Mouse (Mus musculus) adrenal gland, adult 2 months (tissue): ENCODE results near the gene Rnf150. TPM values are rescaled to one million over a fixed set of nuclear protein-coding genes. Genes with fewer than 3 reads are reported as not detected.

Experiments used
- DNase-seq: peaks from one replicate; pipeline ENCODE4 v3.0.0; 2021
- polyA plus RNA-seq: library from polyadenylated mRNA; depleted of rRNA; stranded (reverse); fragments of >200 nt; gene quantifications from 2 replicates; pipeline ENCODE4 v1.2.3, GENCODE M21; 2012
- total RNA-seq, 2 experiments: library from RNA; stranded (reverse); gene quantifications; 2 replicates each; pipeline ENCODE4 v1.2.3; 2021

The Rnf150 gene
- total and polyA plus RNA-seq, 3 experiments: 3.4 to 14.8 (median 13.5) TPM

- peak; percentile 23 for DNase-seq
Observed at GRCm38 (mm10) chr8:82943223-82944006, 80.3 kb downstream of the Rnf150 start.

DNA sequence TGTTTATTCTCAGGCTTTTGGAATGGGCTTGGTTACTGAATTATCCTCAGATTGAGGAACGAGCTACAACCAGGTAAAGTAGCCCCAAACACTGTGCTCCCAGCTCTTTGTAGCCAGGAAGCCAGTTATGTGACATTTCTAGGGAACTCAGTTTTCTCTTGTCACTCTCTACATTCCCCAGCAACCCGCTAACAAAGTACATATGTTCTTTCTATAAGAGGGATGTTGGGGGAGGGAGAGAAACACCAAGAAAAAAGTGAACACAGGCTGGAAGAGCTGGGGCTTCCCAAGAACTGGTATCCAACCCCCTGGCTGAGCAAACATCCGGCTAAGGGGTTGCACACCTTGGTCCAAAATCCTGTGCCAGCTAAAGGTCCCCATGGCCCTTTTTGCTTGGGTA, 82.7 kb downstream of the Rnf150 start:
- no peak for DNase-seq

- DNase-seq: no peak
Observed at GRCm38 (mm10) chr8:82946658-82947057, 83.5 kb downstream of the Rnf150 start.

- DNase-seq: no peak
Observed at GRCm38 (mm10) chr8:82955162-82955754, 92.1 kb downstream of the Rnf150 start.

- DNase-seq: no peak
Observed at GRCm38 (mm10) chr8:82959491-82959890, 96.3 kb downstream of the Rnf150 start.

DNA sequence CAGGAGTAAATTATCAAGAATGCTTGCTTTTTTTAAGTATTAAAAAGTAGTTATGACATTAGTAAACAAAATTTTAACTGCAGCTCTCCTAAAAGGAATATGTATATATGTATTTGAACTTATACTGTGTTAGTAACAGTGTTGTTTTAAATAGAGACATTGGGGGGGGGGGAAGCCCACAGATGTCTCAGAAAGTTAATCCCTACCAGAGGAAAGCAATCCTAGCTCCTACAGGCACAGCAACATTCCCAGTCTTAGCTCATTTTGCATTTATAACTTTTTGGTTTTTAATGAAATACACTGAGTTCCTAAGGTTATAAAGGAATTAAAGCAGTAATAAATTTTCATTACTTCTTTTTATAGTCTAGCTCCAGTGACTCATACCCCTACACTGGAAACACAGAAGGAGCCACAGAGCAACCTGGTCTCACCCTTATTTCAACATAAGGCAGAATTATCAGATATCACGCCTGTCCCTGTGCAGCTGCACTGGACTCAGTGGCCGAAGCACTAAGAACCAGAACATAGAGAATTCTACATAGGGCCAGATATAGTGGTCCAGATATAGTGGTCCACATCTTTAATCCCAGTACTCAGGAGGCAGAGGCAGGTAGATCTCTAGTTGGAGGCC, 96.9 kb downstream of the Rnf150 start:
- no peak for DNase-seq

DNA sequence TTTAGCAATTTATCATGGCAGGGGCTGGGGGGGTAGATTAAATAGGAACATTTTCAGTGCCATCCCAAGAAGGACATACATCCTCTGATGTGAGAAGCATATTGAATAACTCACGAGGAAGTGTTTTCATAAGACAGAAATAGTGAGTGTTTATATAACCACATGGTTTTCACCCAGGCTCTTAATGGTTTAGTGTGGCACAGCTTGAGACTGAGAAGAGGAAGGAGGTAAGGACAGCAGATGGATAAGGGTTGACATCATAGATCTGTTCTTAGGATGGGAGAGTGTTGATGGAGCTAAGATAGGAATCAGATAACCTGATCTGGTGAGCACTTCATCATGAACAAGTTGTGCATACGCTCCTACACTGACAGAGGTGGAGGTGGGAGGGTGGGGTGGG, 101.4 kb downstream of the Rnf150 start:
- no peak for DNase-seq

- DNase-seq: peak; percentile 34
Observed at GRCm38 (mm10) chr8:82967879-82968678, 104.9 kb downstream of the Rnf150 start.

GRCm38 (mm10) chr8:82969967-82970366, 106.8 kb downstream of the Rnf150 start:
- peak; percentile 19 for DNase-seq

GRCm38 (mm10) chr8:82972812-82973211, 109.7 kb downstream of the Rnf150 start:
- DNase-seq: no peak

DNA sequence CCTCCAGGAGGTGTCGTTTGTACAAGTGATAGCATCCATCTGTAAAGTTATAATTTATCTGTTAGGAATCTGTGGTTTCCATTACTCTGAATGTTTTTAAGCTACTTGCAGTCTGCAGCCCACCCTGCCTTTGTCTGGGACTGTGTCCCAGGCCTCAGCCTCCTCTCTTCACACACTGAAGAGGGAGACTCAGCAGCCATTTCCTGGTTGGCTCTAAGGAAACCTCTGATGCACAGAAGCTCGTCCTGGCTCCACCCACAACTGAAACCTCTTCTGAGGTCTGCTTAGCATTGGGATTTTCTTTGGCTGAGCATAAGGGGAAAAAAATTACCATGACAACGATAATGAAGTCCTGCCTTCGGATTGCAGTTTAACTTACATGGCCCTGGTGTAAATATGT, 110.2 kb downstream of the Rnf150 start:
- DNase-seq: no peak

GRCm38 (mm10) chr8:82981244-82981855, 118.2 kb downstream of the Rnf150 start:
- DNase-seq: no peak

GRCm38 (mm10) chr8:82982873-82983272, 119.7 kb downstream of the Rnf150 start:
- DNase-seq: no peak

DNA sequence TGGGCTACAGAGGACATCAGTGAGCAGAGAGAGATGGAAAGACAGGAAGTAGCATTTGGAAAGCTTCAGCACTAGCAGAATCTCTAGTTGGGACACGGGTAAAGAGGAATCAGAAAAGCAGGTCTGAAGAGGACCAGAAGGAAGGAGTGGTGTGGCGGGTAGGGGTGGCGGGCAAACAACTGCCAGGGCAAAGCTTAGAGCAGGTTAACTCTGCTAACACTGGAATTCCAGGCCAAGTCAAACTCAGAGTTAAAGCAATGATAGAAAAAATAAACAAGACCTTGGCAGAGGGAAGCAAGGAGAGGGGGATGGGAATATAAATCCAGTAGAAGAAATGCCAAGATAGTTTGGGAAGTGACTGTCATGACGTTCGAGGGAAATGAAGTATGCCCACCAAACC, 120.1 kb downstream of the Rnf150 start:
- no peak for DNase-seq

DNA sequence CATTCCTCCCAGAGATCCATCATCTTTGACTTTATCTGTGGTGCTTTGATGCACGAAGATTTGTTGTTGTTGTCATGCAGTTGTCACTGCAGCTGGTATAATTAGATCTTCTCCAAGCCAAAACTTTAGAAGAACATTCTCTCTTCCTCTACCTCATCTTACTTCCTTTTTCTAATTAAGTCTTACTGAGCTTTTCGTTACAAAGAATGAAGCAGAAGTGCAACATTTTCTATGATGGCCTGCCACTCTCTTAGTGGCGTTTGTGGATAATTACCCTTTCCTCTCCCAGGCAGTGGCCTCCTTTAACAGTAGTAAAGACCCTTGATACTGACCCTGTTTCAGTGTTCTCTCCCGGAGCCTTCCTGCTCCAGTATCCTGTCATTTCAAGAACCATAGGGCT, 128.9 kb downstream of the Rnf150 start:
- no peak for DNase-seq

- DNase-seq: no peak
Observed at GRCm38 (mm10) chr8:82995727-82996438, 132.7 kb downstream of the Rnf150 start.

GRCm38 (mm10) chr8:82996843-82997242, 133.7 kb downstream of the Rnf150 start:
- no peak for DNase-seq

DNA sequence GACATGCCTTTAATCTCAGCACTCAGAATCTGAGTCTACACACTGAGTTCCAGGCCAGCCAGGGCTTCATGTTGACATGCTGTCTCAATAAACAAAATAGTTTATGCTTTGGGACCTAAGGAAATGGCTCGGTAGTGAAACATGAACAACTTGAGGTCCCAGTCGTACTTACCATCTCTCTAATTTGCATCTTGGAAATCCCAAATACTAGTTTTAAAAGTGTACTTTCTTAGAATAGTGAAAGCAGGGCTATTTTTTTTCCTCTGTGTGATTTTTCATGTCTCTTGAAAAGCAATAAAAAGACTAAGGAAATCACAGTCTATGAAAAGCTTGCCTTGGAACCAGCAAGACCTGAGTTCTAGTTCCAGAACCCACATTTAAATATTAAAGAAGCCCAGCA, 135.6 kb downstream of the Rnf150 start:
- DNase-seq: no peak

DNA sequence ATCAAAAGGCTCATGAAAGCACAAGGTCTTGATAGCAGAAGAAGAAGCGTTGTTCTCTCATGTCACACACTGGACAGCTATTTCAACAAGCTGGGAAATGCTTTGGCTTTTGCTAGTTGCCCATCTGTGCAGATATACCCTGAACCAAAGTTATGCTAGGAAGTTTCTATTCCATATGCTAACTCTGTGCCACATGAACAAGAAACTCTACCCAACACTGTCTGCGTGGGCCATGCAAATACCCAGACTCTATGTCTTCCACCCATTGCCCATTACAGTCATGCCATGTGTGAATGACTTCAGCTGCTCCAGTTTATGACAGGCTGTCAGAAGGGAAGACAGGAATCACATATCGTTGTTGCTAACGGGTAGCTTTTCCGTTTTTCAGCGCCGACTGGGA, 140.0 kb downstream of the Rnf150 start:
- no peak for DNase-seq

DNA sequence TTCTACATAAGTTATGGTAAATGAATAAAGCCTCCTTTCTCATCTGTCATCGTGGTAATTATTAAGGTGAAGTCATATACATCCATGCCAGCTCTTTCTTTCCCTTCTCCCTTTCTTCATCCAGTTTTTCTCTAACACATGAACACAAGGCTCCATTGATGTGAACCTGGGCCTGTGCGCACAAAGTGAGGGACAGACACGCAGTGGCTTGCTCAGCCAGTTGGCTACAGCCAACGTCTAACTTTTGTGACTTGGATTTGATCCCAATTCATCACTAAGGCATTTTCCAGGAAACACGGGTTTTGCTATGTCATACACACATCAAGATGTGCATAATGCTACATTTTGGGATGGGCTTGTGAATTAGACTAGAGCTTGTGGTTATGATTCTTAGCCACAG, 146.3 kb downstream of the Rnf150 start:
- no peak for DNase-seq

GRCm38 (mm10) chr8:83011286-83011685, 148.1 kb downstream of the Rnf150 start:
- peak; percentile 86 for DNase-seq
